Mouse (Mus musculus): ENCODE measurements around the gene 5330417H12Rik. TPM values are rescaled to one million over a fixed set of nuclear protein-coding genes. Genes with fewer than 3 reads are reported as not detected.

The 5330417H12Rik gene
- total RNA-seq, 1 experiment from 2014 or later = not detected

Other genes with a start within 250 kb of the 5330417H12Rik start
- 3.7 and 4.9 TPM in 2 replicates for gene Olfml1, start 57.7 kb downstream of the 5330417H12Rik start, total RNA-seq (2021)
- gene Ppfibp2, start 30.0 kb downstream of the 5330417H12Rik start, total RNA-seq (2021) = 3.9 and 7.2 TPM in 2 replicates
- not detected in 2 replicates for gene Cyb5r2, start 132.9 kb upstream of the 5330417H12Rik start, total RNA-seq (2021)
- gene Ovch2, start 176.0 kb upstream of the 5330417H12Rik start, total RNA-seq (2021) = not detected in 2 replicates
- gene Olfr467, start 187.1 kb upstream of the 5330417H12Rik start, total RNA-seq (2021) = not detected in 2 replicates
- not detected in 2 replicates for gene Olfr469, start 200.4 kb upstream of the 5330417H12Rik start, total RNA-seq (2021)
- not detected in 2 replicates for gene Olfr470, start 222.3 kb upstream of the 5330417H12Rik start, total RNA-seq (2021)

Measured in adrenal gland, postnatal 25 days (tissue).